Mouse (Mus musculus): Measurements from ENCODE around the gene Shisal2a.

DNA sequence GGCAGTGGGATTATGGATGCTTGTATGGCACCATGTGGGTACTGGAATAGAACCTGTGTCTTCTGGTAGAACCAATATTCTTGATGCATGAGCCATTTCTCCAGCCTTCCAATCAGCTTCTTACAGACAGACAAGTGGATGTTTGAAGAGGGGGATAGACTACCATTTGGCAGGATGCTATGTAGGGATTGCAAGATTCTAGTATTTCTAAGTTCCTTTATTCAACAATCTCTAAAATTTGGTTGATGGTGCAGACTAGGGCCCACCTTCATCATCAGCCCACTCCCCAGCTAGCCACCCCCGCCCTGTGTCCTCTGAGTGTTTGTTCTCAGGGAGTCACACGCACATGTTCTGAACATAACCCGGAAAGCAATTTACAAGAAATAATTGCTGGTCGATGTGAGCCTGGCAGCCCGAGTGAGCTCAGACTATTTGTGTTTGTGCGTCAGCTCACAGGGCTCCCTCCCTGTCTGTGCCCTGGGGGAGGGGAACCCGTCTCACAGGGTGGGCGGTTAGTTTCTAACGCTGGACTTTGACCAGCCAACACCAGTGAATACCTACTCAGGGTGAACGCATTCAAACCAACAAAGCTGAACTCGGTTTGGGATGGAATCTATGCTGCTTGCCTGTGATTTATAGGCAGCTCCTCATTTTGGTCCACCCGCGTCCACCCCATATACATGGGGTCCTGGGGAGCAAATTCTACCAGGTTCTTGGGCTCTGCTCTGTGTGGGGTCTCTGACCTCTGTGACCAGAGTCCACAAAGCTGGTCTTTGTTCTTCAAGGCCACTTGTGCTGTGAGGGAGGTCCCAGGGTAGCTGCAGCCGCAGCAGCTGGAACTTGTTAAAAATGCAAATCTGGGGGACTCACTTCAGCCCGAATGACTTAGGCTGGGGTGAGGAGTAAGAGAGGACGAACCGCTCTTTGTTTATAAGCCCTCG, 20.6 kb downstream of the Shisal2a start:
- TF ChIP-seq CTCF (IDR thresholded peaks at IDR 0.05; ENCODE audit: insufficient read depth, low read depth, low read length) (no peak), POLR2A (IDR thresholded peaks at IDR 0.05; ENCODE audit: insufficient read depth, low read depth, low read length) (no peak)
